Comparison of ENCODE assay signal across 8 mouse cellular contexts in the genomic region with DNA sequence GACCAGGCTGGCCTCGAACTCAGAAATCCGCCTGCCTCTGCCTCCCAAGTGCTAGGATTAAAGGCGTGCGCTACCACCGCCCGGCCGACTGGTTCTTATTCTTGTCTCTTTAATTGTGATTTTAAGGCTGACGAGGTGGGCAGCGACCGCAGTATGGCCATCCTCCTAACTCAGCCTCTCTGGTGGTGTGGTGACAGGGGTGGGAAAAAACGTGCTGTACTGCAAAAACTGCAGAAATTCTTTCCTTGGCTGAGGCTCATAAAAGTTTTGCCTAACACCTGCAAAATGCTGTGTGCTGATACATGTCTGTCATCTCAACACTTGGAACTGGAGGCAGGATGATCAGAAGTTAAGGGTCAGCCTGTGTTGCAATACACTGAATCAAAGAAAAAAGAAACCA. TPM values are rescaled to one million over a fixed set of nuclear protein-coding genes. Genes with fewer than 3 reads are reported as not detected.
DNase-seq lines count a peak whose midpoint lies in the region; ATAC-seq and TF ChIP-seq lines count a peak whose summit lies in the region.

No protein-coding gene starts in this region.

- no peak for ATAC-seq in embryonic facial prominence, embryonic 12.5 days (ENCODE audit: insufficient number of reproducible peaks, insufficient read depth, low FRiP score, low TSS enrichment)
- no peak for ATAC-seq in hindbrain, embryonic 13.5 days (ENCODE audit: low FRiP score)
- ATAC-seq in midbrain, embryonic 15.5 days (replicated peaks): no peak

- WGBS in embryonic facial prominence, embryonic 12.5 days: 9% methylated on average over 11 of the region's 11 CpGs
- 15% methylated on average over 11 of the region's 11 CpGs for WGBS in hindbrain, embryonic 13.5 days
- 13% methylated on average over 11 of the region's 11 CpGs for WGBS in midbrain, embryonic 15.5 days

- H3K4me2 ChIP-seq in embryonic facial prominence, embryonic 12.5 days (replicated peaks): peak overlapping the region; percentile 58
- peak overlapping the region; percentile 61 for H3K4me2 ChIP-seq in hindbrain, embryonic 13.5 days
- peak overlapping the region; percentile 74 for H3K4me2 ChIP-seq in midbrain, embryonic 15.5 days

- H3K9ac ChIP-seq in embryonic facial prominence, embryonic 12.5 days: peak overlapping the region; percentile 44
- peak overlapping the region; percentile 68 for H3K9ac ChIP-seq in hindbrain, embryonic 13.5 days
- H3K9ac ChIP-seq in midbrain, embryonic 15.5 days: peak overlapping the region; percentile 43

- H3K9me3 ChIP-seq in embryonic facial prominence, embryonic 12.5 days: no peaks in the 10 kb centered on the region
- no peaks in the 10 kb centered on the region for H3K9me3 ChIP-seq in hindbrain, embryonic 13.5 days
- no peaks in the 10 kb centered on the region for H3K9me3 ChIP-seq in midbrain, embryonic 15.5 days

- H3K4me1 ChIP-seq in embryonic facial prominence, embryonic 12.5 days: peaks cover 33% of the 10 kb centered on the region
- H3K4me1 ChIP-seq in hindbrain, embryonic 13.5 days (replicated peaks): peaks cover 64% of the 10 kb centered on the region
- peaks cover 52% of the 10 kb centered on the region for H3K4me1 ChIP-seq in midbrain, embryonic 15.5 days

- H3K4me3 ChIP-seq in left cerebral cortex, adult 2 months: peak overlapping the region; percentile 68
- peak overlapping the region; percentile 48 for H3K4me3 ChIP-seq in embryonic facial prominence, embryonic 12.5 days
- H3K4me3 ChIP-seq in hindbrain, embryonic 13.5 days: peak overlapping the region; percentile 47
- H3K4me3 ChIP-seq in midbrain, embryonic 15.5 days: peak overlapping the region; percentile 50

- intact Hi-C loops in left cerebral cortex, adult 2 months (cut with DNase I): loop anchor here (10.0 kb wide), 1 partner anchor 201 kb away; no protein-coding TSS in a partner anchor
- intact Hi-C loops in left cerebral cortex, postnatal 25 days (cut with DNase I): loop anchor here (10.0 kb wide), 1 partner anchor 201 kb away; no protein-coding TSS in a partner anchor

- TF ChIP-seq CTCF in left cerebral cortex, adult 2 months (IDR thresholded peaks at IDR 0.05): no peak

- DNase-seq in left cerebral cortex, adult 2 months (ENCODE audit: extremely low spot score in 1 of 2, low spot score in 2 of 2): no peak
- DNase-seq in left cerebral cortex, postnatal 25 days (ENCODE audit: low spot score in 2 of 2): no peak
- no peak for DNase-seq in ovary, adult 18-20 months (ENCODE audit: low spot score)
- DNase-seq in layer of hippocampus, postnatal 14 days (ENCODE audit: low spot score in 2 of 2): no peak
- no peak for DNase-seq in yolk sac, embryonic 10.5 days (ENCODE audit: low spot score)

- H3K36me3 ChIP-seq in embryonic facial prominence, embryonic 12.5 days: peaks cover 27% of the 10 kb centered on the region
- H3K36me3 ChIP-seq in hindbrain, embryonic 13.5 days: peaks cover 33% of the 10 kb centered on the region
- peaks cover 22% of the 10 kb centered on the region for H3K36me3 ChIP-seq in midbrain, embryonic 15.5 days (replicated peaks)

- H3K27ac ChIP-seq in left cerebral cortex, adult 2 months: peak overlapping the region; percentile 99
- H3K27ac ChIP-seq in embryonic facial prominence, embryonic 12.5 days: peak overlapping the region; percentile 76; the same call in 1 of the 2 replicates
- H3K27ac ChIP-seq in hindbrain, embryonic 13.5 days: peak overlapping the region; percentile 93
- peak overlapping the region; percentile 86 for H3K27ac ChIP-seq in midbrain, embryonic 15.5 days

- H3K27me3 ChIP-seq in embryonic facial prominence, embryonic 12.5 days: no peaks in the 10 kb centered on the region
- H3K27me3 ChIP-seq in hindbrain, embryonic 13.5 days: no peaks in the 10 kb centered on the region
- H3K27me3 ChIP-seq in midbrain, embryonic 15.5 days (replicated peaks): no peaks in the 10 kb centered on the region

RNA-seq across cellular contexts. Expression of a gene that starts 0.6 kb away (rescaled TPM):
- 1 to 10 TPM; 6.0 to 8.1 TPM for total RNA-seq in left cerebral cortex, adult 2 months (2021)
- total RNA-seq in left cerebral cortex, postnatal 25 days (2021): 1 to 10 TPM; 6.7 to 7.6 TPM
- 11.6 and 13.0 TPM in 2 replicates for polyA plus RNA-seq in embryonic facial prominence, embryonic 12.5 days (2016; fragmentation: Nextera tagmentation; extraction: Ambion mirVana)
- 11.9 and 14.1 TPM in 2 replicates for polyA plus RNA-seq in hindbrain, embryonic 13.5 days (2015; fragmentation: Nextera tagmentation; extraction: Ambion mirVana)
- polyA plus RNA-seq in midbrain, embryonic 15.5 days (2015; fragmentation: Nextera tagmentation; extraction: Ambion mirVana): 13.3 and 14.7 TPM in 2 replicates
- 1 to 10 TPM; 5.1 to 5.2 TPM for total RNA-seq in layer of hippocampus, postnatal 14 days (2021)

RNA-seq across cellular contexts. Expression of a gene that starts 5.9 kb away (rescaled TPM):
- 1 to 10 TPM; 6.8 to 7.2 TPM for total RNA-seq in left cerebral cortex, adult 2 months (2021)
- total RNA-seq in left cerebral cortex, postnatal 25 days (2021): 1 to 10 TPM; 9.2 to 9.9 TPM
- polyA plus RNA-seq in embryonic facial prominence, embryonic 12.5 days (2016; fragmentation: Nextera tagmentation; extraction: Ambion mirVana): 55.8 and 56.9 TPM in 2 replicates
- 18.8 and 21.4 TPM in 2 replicates for polyA plus RNA-seq in hindbrain, embryonic 13.5 days (2015; fragmentation: Nextera tagmentation; extraction: Ambion mirVana)
- polyA plus RNA-seq in midbrain, embryonic 15.5 days (2015; fragmentation: Nextera tagmentation; extraction: Ambion mirVana): 53.4 and 54.6 TPM in 2 replicates
- total RNA-seq in layer of hippocampus, postnatal 14 days (2021): 10 to 100 TPM; 14.8 TPM

RNA-seq across cellular contexts. Expression of a gene that starts 7.6 kb away (rescaled TPM):
- 10 to 100 TPM; 75.8 to 93.0 TPM for total RNA-seq in left cerebral cortex, adult 2 months (2021)
- total RNA-seq in left cerebral cortex, postnatal 25 days (2021): 10 to 100 TPM; 77.3 to 90.1 TPM
- polyA plus RNA-seq in embryonic facial prominence, embryonic 12.5 days (2016; fragmentation: Nextera tagmentation; extraction: Ambion mirVana): 151 and 159 TPM in 2 replicates
- polyA plus RNA-seq in hindbrain, embryonic 13.5 days (2015; fragmentation: Nextera tagmentation; extraction: Ambion mirVana): 364 and 409 TPM in 2 replicates
- polyA plus RNA-seq in midbrain, embryonic 15.5 days (2015; fragmentation: Nextera tagmentation; extraction: Ambion mirVana): 364 and 392 TPM in 2 replicates
- total RNA-seq in layer of hippocampus, postnatal 14 days (2021): 100 to 1,000 TPM in 1 of 2 experiments, 10 to 100 TPM in 1; 93.5 to 126 TPM

RNA-seq across cellular contexts. Expression of a gene that starts 25.3 kb away (rescaled TPM):
- total RNA-seq in left cerebral cortex, adult 2 months (2021): 100 to 1,000 TPM in 1 of 2 experiments, 10 to 100 TPM in 1; 80.7 to 127 TPM
- 10 to 100 TPM; 74.3 to 98.7 TPM for total RNA-seq in left cerebral cortex, postnatal 25 days (2021)
- 33.4 and 35.1 TPM in 2 replicates for polyA plus RNA-seq in embryonic facial prominence, embryonic 12.5 days (2016; fragmentation: Nextera tagmentation; extraction: Ambion mirVana)
- polyA plus RNA-seq in hindbrain, embryonic 13.5 days (2015; fragmentation: Nextera tagmentation; extraction: Ambion mirVana): 32.4 and 34.7 TPM in 2 replicates
- polyA plus RNA-seq in midbrain, embryonic 15.5 days (2015; fragmentation: Nextera tagmentation; extraction: Ambion mirVana): 29.5 and 29.9 TPM in 2 replicates
- total RNA-seq in layer of hippocampus, postnatal 14 days (2021): 10 to 100 TPM; 90.9 to 100.0 TPM

RNA-seq across cellular contexts. Expression of a gene that starts 32.7 kb away (rescaled TPM):
- total RNA-seq in left cerebral cortex, adult 2 months (2021): 100 to 1,000 TPM; 431 to 456 TPM
- 100 to 1,000 TPM; 487 TPM for total RNA-seq in left cerebral cortex, postnatal 25 days (2021)
- 8.4 and 8.5 TPM in 2 replicates for polyA plus RNA-seq in embryonic facial prominence, embryonic 12.5 days (2016; fragmentation: Nextera tagmentation; extraction: Ambion mirVana)
- polyA plus RNA-seq in hindbrain, embryonic 13.5 days (2015; fragmentation: Nextera tagmentation; extraction: Ambion mirVana): 57.4 and 59.2 TPM in 2 replicates
- 65.7 and 66.9 TPM in 2 replicates for polyA plus RNA-seq in midbrain, embryonic 15.5 days (2015; fragmentation: Nextera tagmentation; extraction: Ambion mirVana)
- 100 to 1,000 TPM; 401 to 436 TPM for total RNA-seq in layer of hippocampus, postnatal 14 days (2021)
